Mouse (Mus musculus) kidney, adult 2 months (tissue): ENCODE measurements around the gene Hoxb4.

ENCODE experiments used
- CTCF ChIP-seq: fragments of 200-500 bp; conservative IDR thresholded peaks from 2 replicates; pipeline ENCODE4 v1.5.1; 2011; ENCODE audit warnings: low read depth, mild to moderate bottlenecking, control low read depth, low read length, moderate library complexity, mixed read lengths; ENCODE audit not compliant: insufficient read depth, insufficient read length
- POLR2A ChIP-seq: fragments of 200-500 bp; IDR thresholded peaks from one replicate; pipeline ENCODE4 v1.6.1; 2011; ENCODE audit warnings: low read depth, low read length, control low read depth

- no peak for TF ChIP-seq CTCF
- TF ChIP-seq POLR2A = no peak
These were observed 26.8 kb downstream of the Hoxb4 start for GRCm38 (mm10) chr11:96344878-96345159.
